Mouse (Mus musculus) hindbrain, embryonic 10.5 days (tissue): ENCODE measurements around the gene Igfbpl1. TPM values are rescaled to one million over a fixed set of nuclear protein-coding genes. Genes with fewer than 3 reads are reported as not detected.

ENCODE experiments used
- DNase-seq: peaks from one replicate; pipeline ENCODE4 v3.0.0-alpha.2; 2017; ENCODE audit warnings: low spot score
- H3K27ac ChIP-seq: fragments of 300-500 bp; sonication (generic); 2 replicates; pipeline ENCODE4 v1.5.1; 2016; ENCODE audit warnings: mild to moderate bottlenecking, moderate library complexity
- H3K27me3 ChIP-seq: fragments of 300-500 bp; sonication (generic); 2 replicates; pipeline ENCODE4 v1.6.1; 2016; ENCODE audit warnings: mild to moderate bottlenecking; ENCODE audit not compliant: poor library complexity, insufficient read depth, severe bottlenecking
- H3K36me3 ChIP-seq: fragments of 300-500 bp; sonication (generic); 2 replicates; pipeline ENCODE4 v1.6.1; 2016; ENCODE audit warnings: mild to moderate bottlenecking, moderate library complexity
- H3K4me1 ChIP-seq: fragments of 300-500 bp; sonication (generic); replicated peaks from 2 replicates; pipeline ENCODE4 v1.6.1; 2016; ENCODE audit warnings: mild to moderate bottlenecking
- H3K4me3 ChIP-seq: fragments of 300-500 bp; sonication (generic); 2 replicates; pipeline ENCODE4 v1.5.1; 2016; ENCODE audit warnings: mild to moderate bottlenecking, moderate library complexity
- H3K9me3 ChIP-seq: fragments of 300-500 bp; sonication (generic); 2 replicates; pipeline ENCODE4 v1.6.1; 2016; ENCODE audit warnings: mild to moderate bottlenecking, moderate library complexity
- WGBS: fragments of 180-500 bp; shearing (Covaris S2); methylation state at CpG from one replicate; pipeline ENCODE4 v1.1.7; 2016; 5-methylcytosine and 5-hydroxymethylcytosine counted together
- polyA plus RNA-seq: library from polyadenylated mRNA; unstranded; fragments of >200 nt; fragmentation: Nextera tagmentation; extraction: Ambion mirVana; gene quantifications from 2 replicates; pipeline ENCODE4 v1.2.1, GENCODE M21; 2016

Igfbpl1 gene
- polyA plus RNA-seq, 1 experiment from 2014 or later = 56.4 TPM

- WGBS = 58% methylated on average over 4 of the region's 4 CpGs
- DNase-seq = no peak
- Histone ChIP-seq H3K27ac (no peak overlapping the region), H3K27me3 (peaks cover 14% of the 10 kb centered on the region), H3K36me3 (no peaks in the 10 kb centered on the region), H3K4me3 (no peak overlapping the region), H3K9me3 (no peaks in the 10 kb centered on the region), H3K4me1 (peaks cover 39% of the 10 kb centered on the region)
These were observed 40.0 kb downstream of the Igfbpl1 start for GRCm38 (mm10) chr4:45786674-45787073.

- Histone ChIP-seq H3K27me3 (peaks cover 14% of the 10 kb centered on the region), H3K9me3 (no peaks in the 10 kb centered on the region), H3K27ac (no peak overlapping the region), H3K36me3 (no peaks in the 10 kb centered on the region), H3K4me1 (peaks cover 39% of the 10 kb centered on the region), H3K4me3 (no peak overlapping the region)
- WGBS = 35% methylated on average over 2 of the region's 2 CpGs
- DNase-seq = no peak
These were observed 40.8 kb downstream of the Igfbpl1 start for GRCm38 (mm10) chr4:45785959-45786358.

GRCm38 (mm10) chr4:45783671-45784070, 43.1 kb downstream of the Igfbpl1 start:
- no peak for DNase-seq
- WGBS = 75% methylated on average over 1 of the region's 1 CpGs

GRCm38 (mm10) chr4:45771619-45772018, 55.1 kb downstream of the Igfbpl1 start:
- H3K4me1 ChIP-seq = peaks cover 50% of the 10 kb centered on the region
- DNase-seq = peak; percentile 80
- peak overlapping the region; percentile 74 for H3K27ac ChIP-seq
- no peaks in the 10 kb centered on the region for H3K36me3 ChIP-seq
- 4% methylated on average over 5 of the region's 5 CpGs for WGBS
- H3K27me3 ChIP-seq = peaks cover 65% of the 10 kb centered on the region
- no peak overlapping the region for H3K4me3 ChIP-seq
- H3K9me3 ChIP-seq = no peaks in the 10 kb centered on the region

More at GRCm38 (mm10) chr4:45783671-45784070, 43.1 kb downstream of the Igfbpl1 start:
- peaks cover 20% of the 10 kb centered on the region for H3K4me1 ChIP-seq
- H3K27ac ChIP-seq = no peak overlapping the region
- no peaks in the 10 kb centered on the region for H3K36me3 ChIP-seq
- peaks cover 17% of the 10 kb centered on the region for H3K27me3 ChIP-seq
- no peaks in the 10 kb centered on the region for H3K9me3 ChIP-seq
- H3K4me3 ChIP-seq = no peak overlapping the region

- H3K9me3 ChIP-seq = no peaks in the 10 kb centered on the region
- peak overlapping the region; percentile 74 for H3K27ac ChIP-seq
- peaks cover 69% of the 10 kb centered on the region for H3K27me3 ChIP-seq
- no peaks in the 10 kb centered on the region for H3K36me3 ChIP-seq
- no peak for DNase-seq
- no peak overlapping the region for H3K4me3 ChIP-seq
- 9% methylated on average over 8 of the region's 8 CpGs for WGBS
- H3K4me1 ChIP-seq = peaks cover 54% of the 10 kb centered on the region
These were observed 55.5 kb downstream of the Igfbpl1 start for GRCm38 (mm10) chr4:45771173-45771572.

GRCm38 (mm10) chr4:45770638-45771033, 56.1 kb downstream of the Igfbpl1 start:
- Histone ChIP-seq H3K27me3 (peaks cover 71% of the 10 kb centered on the region), H3K4me1 (peaks cover 60% of the 10 kb centered on the region), H3K27ac (peak overlapping the region; percentile 80), H3K36me3 (no peaks in the 10 kb centered on the region), H3K4me3 (0 out of 2 replicates have a peak overlapping the region, but pooled peaks have one; percentile 23), H3K9me3 (no peaks in the 10 kb centered on the region)
- 4% methylated on average over 4 of the region's 4 CpGs for WGBS
- DNase-seq = no peak

GRCm38 (mm10) chr4:45769791-45770637, 56.7 kb downstream of the Igfbpl1 start:
- Histone ChIP-seq H3K27ac (peak overlapping the region; percentile 80), H3K9me3 (no peaks in the 10 kb centered on the region), H3K4me3 (0 out of 2 replicates have a peak overlapping the region, but pooled peaks have one; percentile 23), H3K4me1 (peaks cover 66% of the 10 kb centered on the region), H3K27me3 (peaks cover 74% of the 10 kb centered on the region), H3K36me3 (no peaks in the 10 kb centered on the region)
- DNase-seq = no peak
- WGBS = 7% methylated on average over 10 of the region's 10 CpGs

GRCm38 (mm10) chr4:45769141-45769540, 57.6 kb downstream of the Igfbpl1 start:
- Histone ChIP-seq H3K9me3 (no peaks in the 10 kb centered on the region), H3K27me3 (peaks cover 83% of the 10 kb centered on the region), H3K27ac (0 out of 2 replicates have a peak overlapping the region, but pooled peaks have one; percentile 16), H3K4me3 (no peak overlapping the region), H3K36me3 (no peaks in the 10 kb centered on the region), H3K4me1 (peaks cover 74% of the 10 kb centered on the region)
- no peak for DNase-seq
- 36% methylated on average over 10 of the region's 10 CpGs for WGBS

GRCm38 (mm10) chr4:45767891-45768558, 58.7 kb downstream of the Igfbpl1 start:
- peaks cover 94% of the 10 kb centered on the region for H3K27me3 ChIP-seq
- H3K4me3 ChIP-seq = no peak overlapping the region
- no peaks in the 10 kb centered on the region for H3K9me3 ChIP-seq
- no peak for DNase-seq
- 62% methylated on average over 11 of the region's 11 CpGs for WGBS
- H3K4me1 ChIP-seq = peaks cover 86% of the 10 kb centered on the region
- H3K36me3 ChIP-seq = no peaks in the 10 kb centered on the region
- H3K27ac ChIP-seq = no peak overlapping the region

- Histone ChIP-seq H3K9me3 (no peaks in the 10 kb centered on the region), H3K4me1 (peaks cover 86% of the 10 kb centered on the region), H3K27me3 (peaks cover 96% of the 10 kb centered on the region), H3K27ac (no peak overlapping the region; the same call in 1 of the 2 replicates), H3K4me3 (no peak overlapping the region), H3K36me3 (no peaks in the 10 kb centered on the region)
- DNase-seq = no peak
- 73% methylated on average over 7 of the region's 7 CpGs for WGBS
These were observed 59.9 kb downstream of the Igfbpl1 start for GRCm38 (mm10) chr4:45766774-45767173.

- Histone ChIP-seq H3K4me3 (peak overlapping the region; percentile 41), H3K4me1 (peaks cover 75% of the 10 kb centered on the region), H3K27ac (peak overlapping the region; percentile 81), H3K9me3 (no peaks in the 10 kb centered on the region), H3K36me3 (no peaks in the 10 kb centered on the region), H3K27me3 (peaks cover 98% of the 10 kb centered on the region)
- DNase-seq = peak; percentile 52
- WGBS = under 1% methylated on average over 18 of the region's 18 CpGs
These were observed 61.0 kb downstream of the Igfbpl1 start for GRCm38 (mm10) chr4:45765565-45766201.

- DNase-seq = peak; percentile 42
- Histone ChIP-seq H3K4me3 (peak overlapping the region; percentile 41), H3K9me3 (no peaks in the 10 kb centered on the region), H3K27ac (peak overlapping the region; percentile 81), H3K36me3 (no peaks in the 10 kb centered on the region), H3K4me1 (peaks cover 69% of the 10 kb centered on the region), H3K27me3 (peaks cover 95% of the 10 kb centered on the region)
- under 1% methylated on average over 16 of the region's 16 CpGs for WGBS
These were observed 61.6 kb downstream of the Igfbpl1 start for GRCm38 (mm10) chr4:45765121-45765564.
